Mouse (Mus musculus): ENCODE data around the gene Fbxl17. TPM values are rescaled to one million over a fixed set of nuclear protein-coding genes. Genes with fewer than 3 reads are reported as not detected.

The Fbxl17 gene
- total RNA-seq, 2 experiments from 2014 or later, result 46.3 to 49.5 TPM

- intact Hi-C loops (cut with DNase I), result no loop called here
- no peak for DNase-seq
- no peak for TF ChIP-seq CTCF (IDR thresholded peaks at IDR 0.05)
- no peak overlapping the region for H3K27ac ChIP-seq
- no peak overlapping the region for H3K4me3 ChIP-seq
These were observed 353.9 kb downstream of the Fbxl17 start for GRCm38 (mm10) chr17:63145751-63146491.

GRCm38 (mm10) chr17:63145311-63145741 is 354.5 kb downstream of the Fbxl17 start:
- H3K4me3 ChIP-seq, result no peak overlapping the region
- no peak for DNase-seq
- H3K27ac ChIP-seq, result no peak overlapping the region
- no peak for TF ChIP-seq CTCF (IDR thresholded peaks at IDR 0.05)
- intact Hi-C loops (cut with DNase I), result no loop called here

- Histone ChIP-seq H3K4me3 (no peak overlapping the region), H3K27ac (no peak overlapping the region)
- intact Hi-C loops (cut with DNase I), result no loop called here
- no peak for DNase-seq
- no peak for TF ChIP-seq CTCF (IDR thresholded peaks at IDR 0.05)
These were observed 356.0 kb downstream of the Fbxl17 start for GRCm38 (mm10) chr17:63143825-63144224.

GRCm38 (mm10) chr17:63134805-63135204 is 365.0 kb downstream of the Fbxl17 start:
- no peak for DNase-seq
- H3K27ac ChIP-seq, result no peak overlapping the region
- no peak for TF ChIP-seq CTCF (IDR thresholded peaks at IDR 0.05)
- H3K4me3 ChIP-seq, result no peak overlapping the region
- intact Hi-C loops (cut with DNase I), result no loop called here

GRCm38 (mm10) chr17:63122427-63122826 is 377.4 kb downstream of the Fbxl17 start:
- intact Hi-C loops (cut with DNase I), result no loop called here
- no peak for DNase-seq
- Histone ChIP-seq H3K27ac (no peak overlapping the region), H3K4me3 (no peak overlapping the region)
- TF ChIP-seq CTCF (IDR thresholded peaks at IDR 0.05), result no peak

- TF ChIP-seq CTCF (IDR thresholded peaks at IDR 0.05), result no peak
- H3K27ac ChIP-seq, result no peak overlapping the region
- no peak overlapping the region for H3K4me3 ChIP-seq
- DNase-seq, result peak; percentile 52
- intact Hi-C loops (cut with DNase I), result no loop called here
These were observed 380.1 kb downstream of the Fbxl17 start for GRCm38 (mm10) chr17:63119701-63120100.

- intact Hi-C loops (cut with DNase I), result no loop called here
- TF ChIP-seq CTCF (IDR thresholded peaks at IDR 0.05), result no peak
- H3K4me3 ChIP-seq, result no peak overlapping the region
- H3K27ac ChIP-seq, result no peak overlapping the region
- DNase-seq, result no peak
These were observed 380.7 kb downstream of the Fbxl17 start for GRCm38 (mm10) chr17:63119077-63119476.

- no peak for TF ChIP-seq CTCF (IDR thresholded peaks at IDR 0.05)
- H3K27ac ChIP-seq, result no peak overlapping the region
- DNase-seq, result no peak
These were observed 382.7 kb downstream of the Fbxl17 start for GRCm38 (mm10) chr17:63117130-63117529.

GRCm38 (mm10) chr17:63114399-63115085 is 385.3 kb downstream of the Fbxl17 start:
- no peak overlapping the region for H3K4me3 ChIP-seq
- intact Hi-C loops (cut with DNase I), result no loop called here
- DNase-seq, result no peak
- no peak for TF ChIP-seq CTCF (IDR thresholded peaks at IDR 0.05)
- H3K27ac ChIP-seq, result no peak overlapping the region

More at GRCm38 (mm10) chr17:63117130-63117529, 382.7 kb downstream of the Fbxl17 start:
- intact Hi-C loops (cut with DNase I), result no loop called here
- no peak overlapping the region for H3K4me3 ChIP-seq

GRCm38 (mm10) chr17:63112826-63113225 is 387.0 kb downstream of the Fbxl17 start:
- no peak for TF ChIP-seq CTCF (IDR thresholded peaks at IDR 0.05)
- DNase-seq, result no peak
- intact Hi-C loops (cut with DNase I), result no loop called here
- Histone ChIP-seq H3K27ac (no peak overlapping the region), H3K4me3 (no peak overlapping the region)

GRCm38 (mm10) chr17:63110994-63111393 is 388.8 kb downstream of the Fbxl17 start:
- intact Hi-C loops (cut with DNase I), result no loop called here
- no peak for DNase-seq
- TF ChIP-seq CTCF (IDR thresholded peaks at IDR 0.05), result no peak
- H3K27ac ChIP-seq, result no peak overlapping the region
- H3K4me3 ChIP-seq, result no peak overlapping the region

GRCm38 (mm10) chr17:63110211-63110755 is 389.5 kb downstream of the Fbxl17 start:
- intact Hi-C loops (cut with DNase I), result no loop called here

GRCm38 (mm10) chr17:63108035-63108434 is 391.8 kb downstream of the Fbxl17 start:
- intact Hi-C loops (cut with DNase I), result no loop called here
- Histone ChIP-seq H3K4me3 (no peak overlapping the region), H3K27ac (no peak overlapping the region)
- no peak for DNase-seq
- no peak for TF ChIP-seq CTCF (IDR thresholded peaks at IDR 0.05)

More at GRCm38 (mm10) chr17:63110211-63110755, 389.5 kb downstream of the Fbxl17 start:
- Histone ChIP-seq H3K4me3 (no peak overlapping the region), H3K27ac (no peak overlapping the region)
- TF ChIP-seq CTCF (IDR thresholded peaks at IDR 0.05), result no peak
- no peak for DNase-seq
